Mouse (Mus musculus) embryonic facial prominence, embryonic 13.5 days (tissue): ENCODE data around the gene Clec2l. TPM values are rescaled to one million over a fixed set of nuclear protein-coding genes. Genes with fewer than 3 reads are reported as not detected.
"Not testable (repeated sequence)": the region's sequence is repeated elsewhere in the genome, so short reads cannot be mapped to it uniquely, and the experiment has no call there.

Experiments used
- ATAC-seq: fragments of 200-750 bp; cut with Nextera tagmentation; 2 replicates; pipeline ENCODE4 v1.8.0; 2017; ENCODE audit warnings: low read depth; ENCODE audit not compliant: insufficient number of reproducible peaks, insufficient read depth, low FRiP score, low TSS enrichment
- H3K27ac ChIP-seq: fragments of 300-500 bp; sonication (generic); 2 replicates; pipeline ENCODE4 v1.5.1; 2015; ENCODE audit warnings: moderate library complexity, mild to moderate bottlenecking, inconsistent platforms
- H3K27me3 ChIP-seq: fragments of 300-500 bp; sonication (generic); 2 replicates; pipeline ENCODE4 v1.6.1; 2015; ENCODE audit warnings: mild to moderate bottlenecking, inconsistent platforms
- H3K36me3 ChIP-seq: fragments of 300-500 bp; sonication (generic); 2 replicates; pipeline ENCODE4 v1.6.1; 2015; ENCODE audit warnings: mild to moderate bottlenecking, inconsistent platforms
- H3K4me1 ChIP-seq: fragments of 300-500 bp; sonication (generic); 2 replicates; pipeline ENCODE4 v1.6.1; 2015; ENCODE audit warnings: inconsistent platforms
- H3K4me2 ChIP-seq: fragments of 300-500 bp; sonication (generic); 2 replicates; pipeline ENCODE4 v1.6.1; 2015; ENCODE audit warnings: moderate library complexity, mild to moderate bottlenecking, inconsistent platforms
- H3K4me3 ChIP-seq: fragments of 300-500 bp; sonication (generic); 2 replicates; pipeline ENCODE4 v1.5.1; 2015; ENCODE audit warnings: mild to moderate bottlenecking, inconsistent platforms
- H3K9ac ChIP-seq: fragments of 300-500 bp; sonication (generic); 2 replicates; pipeline ENCODE4 v1.6.1; 2015; ENCODE audit warnings: mild to moderate bottlenecking, inconsistent platforms
- H3K9me3 ChIP-seq: fragments of 300-500 bp; sonication (generic); 2 replicates; pipeline ENCODE4 v1.6.1; 2016; ENCODE audit warnings: inconsistent platforms
- WGBS: fragments of 180-500 bp; shearing (Covaris S2); methylation state at CpG from one replicate; pipeline ENCODE4 v1.1.7; 2015; ENCODE audit warnings: mixed read lengths; 5-methylcytosine and 5-hydroxymethylcytosine counted together
- polyA plus RNA-seq: library from polyadenylated mRNA; unstranded; fragments of >200 nt; fragmentation: Nextera tagmentation; extraction: Ambion mirVana; gene quantifications from 2 replicates; pipeline ENCODE4 v1.2.1, GENCODE M21; 2015

Gene Clec2l
- polyA plus RNA-seq, 1 experiment from 2014 or later = 5.7 TPM

DNA sequence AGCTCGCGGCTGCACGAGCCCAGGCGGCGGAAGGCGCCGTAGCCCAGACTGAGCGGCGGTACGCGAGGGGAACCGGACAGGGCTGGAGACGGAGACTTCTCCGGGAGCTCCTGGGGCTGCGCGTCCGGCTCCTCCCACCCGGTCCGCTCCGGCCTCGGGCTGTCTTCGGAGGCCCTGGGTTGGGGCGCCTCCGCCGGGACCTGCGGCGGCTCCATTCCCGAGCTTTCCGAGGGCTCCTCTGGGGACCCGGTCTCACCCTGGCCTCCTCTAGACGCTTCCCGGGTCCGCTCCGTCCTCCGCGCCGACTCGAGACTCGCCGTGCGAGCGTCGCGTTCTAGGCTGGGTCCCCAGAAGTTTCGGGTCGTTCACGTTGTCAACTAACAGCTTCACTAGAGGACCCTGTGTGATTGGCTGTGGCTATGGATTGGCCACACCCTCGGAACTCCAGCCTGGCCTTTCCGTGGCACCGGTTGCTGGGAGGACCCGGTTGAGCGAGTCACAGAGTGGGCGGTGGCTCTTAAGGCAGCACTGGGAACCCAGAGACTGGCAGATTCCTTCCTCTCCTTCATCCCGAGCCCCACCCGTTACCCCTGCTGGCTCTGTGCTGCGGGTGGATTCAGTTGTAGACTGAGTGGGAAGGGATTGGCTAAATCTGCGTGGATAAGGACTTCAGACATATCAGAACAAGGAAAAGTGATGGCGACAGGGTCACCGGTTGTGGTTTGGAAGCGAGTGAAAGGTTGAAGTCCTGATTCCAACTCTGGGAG, 25.8 kb upstream of the Clec2l start, which contains the start of gene Klrg2:
TSS of gene Klrg2 (minus strand) at position 391 of the 767 bp plus-strand sequence.
- WGBS = 1% methylated on average over 60 of the region's 60 CpGs
- Histone ChIP-seq H3K27ac (no peak within 1 kb of the TSS), H3K36me3 (no peaks in the 10 kb centered on the region), H3K27me3 (peaks cover 90% of the 10 kb centered on the region), H3K4me2 (peak within 1 kb of the TSS; percentile 100), H3K4me1 (peaks cover 29% of the 10 kb centered on the region), H3K9me3 (no peaks in the 10 kb centered on the region), H3K4me3 (peak within 1 kb of the TSS; percentile 59), H3K9ac (peak within 1 kb of the TSS; percentile 68)
- ATAC-seq = peak; percentile 75

GRCm38 (mm10) chr6:38640401-38640800, 22.5 kb upstream of the Clec2l start:
- H3K4me1 ChIP-seq = peaks cover 29% of the 10 kb centered on the region
- no peak for ATAC-seq
- no peaks in the 10 kb centered on the region for H3K9me3 ChIP-seq
- no peaks in the 10 kb centered on the region for H3K36me3 ChIP-seq
- no peak overlapping the region for H3K9ac ChIP-seq
- 67% methylated on average over 11 of the region's 11 CpGs for WGBS
- peaks cover 76% of the 10 kb centered on the region for H3K27me3 ChIP-seq
- H3K4me2 ChIP-seq = no peak overlapping the region
- no peak overlapping the region for H3K27ac ChIP-seq
- no peak overlapping the region for H3K4me3 ChIP-seq

DNA sequence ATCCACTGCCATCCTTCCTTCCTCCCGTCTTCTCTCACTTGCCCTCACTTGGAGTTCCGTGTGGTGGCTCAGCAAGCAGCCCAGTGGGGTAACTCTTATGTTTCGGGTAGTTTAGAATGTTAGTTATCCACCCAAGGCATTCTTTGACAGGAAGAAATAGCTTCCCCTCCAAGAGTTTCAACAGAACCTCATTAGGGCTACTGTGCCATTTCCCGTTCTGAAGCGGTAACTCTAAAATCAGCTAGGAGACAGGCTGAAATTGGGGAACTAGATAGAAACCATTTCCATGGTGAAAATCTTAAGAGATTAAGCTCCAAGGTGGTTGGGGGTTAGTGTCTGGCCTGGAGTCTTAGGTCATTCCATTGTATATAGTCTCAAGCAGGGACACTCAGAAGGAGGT, 21.6 kb upstream of the Clec2l start:
- Histone ChIP-seq H3K4me1 (peaks cover 21% of the 10 kb centered on the region), H3K27ac (no peak overlapping the region), H3K9me3 (no peaks in the 10 kb centered on the region), H3K9ac (no peak overlapping the region), H3K4me2 (no peak overlapping the region), H3K36me3 (no peaks in the 10 kb centered on the region), H3K27me3 (peaks cover 68% of the 10 kb centered on the region), H3K4me3 (no peak overlapping the region)
- 66% methylated on average over 5 of the region's 5 CpGs for WGBS
- ATAC-seq = no peak

DNA sequence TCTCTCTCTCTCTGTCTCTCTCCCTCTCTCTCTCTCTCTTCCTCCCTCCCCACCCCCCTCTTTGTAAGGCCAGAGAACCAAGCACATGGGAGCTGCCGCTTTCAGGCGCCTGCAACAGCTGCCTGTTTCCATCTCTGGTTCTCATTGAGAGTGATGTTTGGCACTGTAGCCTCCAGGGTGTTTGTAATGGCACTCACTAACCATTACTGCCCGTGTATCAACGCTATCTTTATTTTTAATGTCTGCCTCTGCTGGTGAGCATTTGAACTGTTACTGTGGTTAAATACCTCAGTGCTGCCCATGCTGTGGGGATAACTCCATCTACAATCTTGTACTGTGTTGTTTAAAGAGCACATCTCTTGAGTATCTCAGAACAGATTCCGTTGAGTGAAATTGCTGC, 21.2 kb upstream of the Clec2l start:
- no peak overlapping the region for H3K4me2 ChIP-seq
- no peak overlapping the region for H3K27ac ChIP-seq
- peaks cover 64% of the 10 kb centered on the region for H3K27me3 ChIP-seq
- no peak for ATAC-seq
- H3K4me3 ChIP-seq = no peak overlapping the region
- no peaks in the 10 kb centered on the region for H3K9me3 ChIP-seq
- H3K36me3 ChIP-seq = no peaks in the 10 kb centered on the region
- H3K4me1 ChIP-seq = peaks cover 17% of the 10 kb centered on the region
- WGBS = 31% methylated on average over 5 of the region's 5 CpGs
- H3K9ac ChIP-seq = no peak overlapping the region

DNA sequence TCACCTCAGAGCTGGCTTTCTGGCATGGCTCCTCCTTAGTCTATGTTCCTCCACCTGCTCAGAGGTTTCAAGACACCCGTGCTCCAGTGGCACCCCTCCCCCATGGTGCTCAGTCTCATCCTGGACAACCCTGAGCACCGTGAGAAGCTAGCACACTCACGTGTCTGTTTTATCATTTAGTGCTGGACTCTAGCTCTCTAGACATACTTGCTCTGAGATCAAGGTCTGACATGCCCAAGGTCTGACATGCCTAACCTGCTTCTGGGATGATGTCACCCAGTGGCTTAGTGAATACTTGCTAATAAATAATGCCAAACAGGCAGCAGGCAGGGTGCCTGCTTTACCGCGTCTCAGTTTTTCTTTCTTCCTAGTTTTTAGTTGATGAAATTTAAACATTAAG, 20.3 kb upstream of the Clec2l start:
- Histone ChIP-seq H3K9me3 (no peaks in the 10 kb centered on the region), H3K27me3 (peaks cover 54% of the 10 kb centered on the region), H3K4me2 (no peak overlapping the region), H3K27ac (no peak overlapping the region), H3K36me3 (no peaks in the 10 kb centered on the region), H3K4me3 (no peak overlapping the region), H3K4me1 (0 out of 2 replicates have a peak, but pooled peaks cover 8% of the 10 kb centered on the region), H3K9ac (no peak overlapping the region)
- 68% methylated on average over 5 of the region's 5 CpGs for WGBS
- no peak for ATAC-seq

- WGBS = 74% methylated on average over 3 of the region's 3 CpGs
- Histone ChIP-seq H3K4me3 (no peak overlapping the region), H3K36me3 (no peaks in the 10 kb centered on the region), H3K27ac (no peak overlapping the region), H3K9ac (no peak overlapping the region), H3K9me3 (no peaks in the 10 kb centered on the region), H3K4me1 (0 out of 2 replicates have a peak, but pooled peaks cover 8% of the 10 kb centered on the region), H3K4me2 (no peak overlapping the region), H3K27me3 (peaks cover 50% of the 10 kb centered on the region)
- no peak for ATAC-seq
These were observed 19.8 kb upstream of the Clec2l start for GRCm38 (mm10) chr6:38643039-38643438.

DNA sequence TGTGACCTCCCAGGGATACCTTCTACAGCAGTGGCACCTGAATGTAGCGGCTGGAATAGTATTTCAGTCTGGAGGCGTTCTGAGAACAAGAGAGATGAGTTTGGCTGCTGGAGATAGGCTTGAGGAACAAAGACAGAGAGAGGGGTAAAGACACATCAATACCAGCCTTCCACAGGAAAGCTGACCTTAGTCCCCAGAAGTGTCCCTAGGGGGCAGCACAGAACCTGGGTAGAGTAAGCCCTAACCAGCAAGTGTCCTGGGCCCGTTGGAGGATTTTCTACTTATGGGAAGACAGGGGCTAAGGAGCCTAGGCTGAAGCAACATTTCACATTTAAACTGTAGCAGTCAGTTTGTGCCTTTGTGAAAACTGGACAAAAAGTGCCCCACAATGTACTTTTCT, 13.3 kb upstream of the Clec2l start:
- no peak overlapping the region for H3K4me3 ChIP-seq
- H3K9ac ChIP-seq = no peak overlapping the region
- no peaks in the 10 kb centered on the region for H3K36me3 ChIP-seq
- ATAC-seq = no peak
- peaks cover 3% of the 10 kb centered on the region; the same call in 1 of the 2 replicates for H3K27me3 ChIP-seq
- no peaks in the 10 kb centered on the region for H3K4me1 ChIP-seq
- H3K9me3 ChIP-seq = no peaks in the 10 kb centered on the region
- no peak overlapping the region for H3K27ac ChIP-seq
- H3K4me2 ChIP-seq = no peak overlapping the region
- WGBS = 66% methylated on average over 3 of the region's 3 CpGs

DNA sequence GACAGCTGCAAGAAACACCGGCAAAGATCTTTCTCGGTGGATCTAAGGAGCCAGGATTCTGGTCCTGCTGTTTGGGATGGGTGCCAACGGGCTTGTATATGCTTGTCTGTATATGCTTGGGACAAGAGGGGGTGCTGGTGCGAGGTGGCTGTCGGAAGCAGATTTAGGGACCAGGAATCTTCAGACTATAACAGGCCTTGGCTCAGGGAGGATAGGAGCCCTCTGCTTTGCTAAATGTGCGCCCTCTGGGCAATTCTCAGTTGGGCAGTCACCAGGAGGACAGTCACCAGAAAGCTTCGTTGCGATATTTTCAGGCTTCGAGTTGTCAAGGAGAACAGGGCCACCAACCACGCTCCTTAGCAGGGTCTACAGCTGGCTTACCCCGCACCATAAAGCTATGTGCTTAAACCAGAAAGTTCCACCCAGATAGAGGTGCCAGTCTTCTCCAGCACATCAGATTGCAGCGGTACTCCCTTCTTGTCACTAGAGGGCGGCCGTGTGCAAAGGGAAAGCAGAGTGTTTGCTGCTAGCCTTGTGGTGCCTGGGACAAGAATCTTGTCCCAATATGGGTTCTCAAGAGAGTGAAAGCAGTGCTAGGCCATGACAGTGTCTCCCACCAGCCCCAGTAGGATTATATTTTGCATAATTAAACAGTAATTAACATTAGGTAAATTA, 12.5 kb upstream of the Clec2l start:
- Histone ChIP-seq H3K9me3 (no peaks in the 10 kb centered on the region), H3K27ac (no peak overlapping the region), H3K36me3 (no peaks in the 10 kb centered on the region), H3K4me2 (no peak overlapping the region), H3K4me3 (no peak overlapping the region), H3K4me1 (no peaks in the 10 kb centered on the region), H3K27me3 (no peaks in the 10 kb centered on the region), H3K9ac (no peak overlapping the region)
- WGBS = 38% methylated on average over 14 of the region's 14 CpGs
- ATAC-seq = no peak

DNA sequence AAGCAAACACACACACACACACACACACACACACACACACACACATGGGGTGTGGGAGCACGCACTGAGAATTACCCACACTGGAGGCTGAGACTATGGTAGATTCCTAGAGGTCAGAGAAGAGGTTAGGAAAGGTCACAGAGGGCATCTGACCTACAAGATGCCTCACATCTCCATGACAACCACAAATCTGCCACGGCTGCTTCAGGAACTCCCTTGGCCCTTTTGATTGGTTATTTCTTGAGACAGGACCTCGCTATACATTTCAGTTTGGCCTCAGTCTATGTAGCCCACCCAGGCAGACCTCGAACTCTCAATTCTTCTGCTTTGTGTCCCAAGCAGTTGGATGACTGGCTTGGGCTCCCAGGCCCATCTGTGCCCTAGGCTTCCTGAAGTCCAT, 1.2 kb upstream of the Clec2l start:
- Histone ChIP-seq H3K4me2 (no peak overlapping the region), H3K4me1 (peaks cover 7% of the 10 kb centered on the region; the same call in 1 of the 2 replicates), H3K27me3 (peaks cover 33% of the 10 kb centered on the region), H3K9ac (no peak overlapping the region), H3K9me3 (no peaks in the 10 kb centered on the region), H3K4me3 (no peak overlapping the region), H3K36me3 (no peaks in the 10 kb centered on the region), H3K27ac (no peak overlapping the region)
- ATAC-seq = no peak
- WGBS = 30% methylated on average over 4 of the region's 4 CpGs

DNA sequence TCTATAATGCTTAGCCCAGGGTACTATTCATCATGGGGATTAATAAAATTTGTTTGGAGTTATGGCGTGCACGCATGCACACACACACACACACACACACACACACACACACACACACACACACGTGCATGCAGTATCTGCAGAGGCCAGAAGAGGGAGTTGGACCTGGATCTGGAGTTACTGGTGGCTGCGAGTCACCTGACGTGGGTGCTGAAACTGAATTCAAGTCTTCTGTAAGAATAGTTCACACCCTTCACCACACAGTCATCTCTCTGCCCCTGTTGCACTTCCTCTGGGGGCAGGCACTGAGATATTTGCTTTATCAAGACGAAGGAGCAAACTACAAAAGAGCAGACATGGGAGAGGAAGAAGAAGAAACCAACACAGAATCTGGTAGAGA, 6.7 kb downstream of the Clec2l start:
- Histone ChIP-seq H3K4me2 (no peak overlapping the region), H3K27ac (no peak overlapping the region), H3K4me1 (no peaks in the 10 kb centered on the region), H3K27me3 (peaks cover 9% of the 10 kb centered on the region), H3K4me3 (no peak overlapping the region), H3K9ac (no peak overlapping the region), H3K9me3 (no peaks in the 10 kb centered on the region; the same call in 1 of the 2 replicates), H3K36me3 (no peaks in the 10 kb centered on the region)
- WGBS = 64% methylated on average over 6 of the region's 6 CpGs
- ATAC-seq = no peak

- not testable (repeated sequence) for H3K36me3 ChIP-seq, H3K4me3 ChIP-seq, H3K27ac ChIP-seq, H3K4me2 ChIP-seq, H3K4me1 ChIP-seq, H3K9ac ChIP-seq, H3K9me3 ChIP-seq, ATAC-seq, H3K27me3 ChIP-seq
- 71% methylated on average over 1 of the region's 1 CpGs for WGBS
These were observed 7.6 kb downstream of the Clec2l start for GRCm38 (mm10) chr6:38670488-38670887.

DNA sequence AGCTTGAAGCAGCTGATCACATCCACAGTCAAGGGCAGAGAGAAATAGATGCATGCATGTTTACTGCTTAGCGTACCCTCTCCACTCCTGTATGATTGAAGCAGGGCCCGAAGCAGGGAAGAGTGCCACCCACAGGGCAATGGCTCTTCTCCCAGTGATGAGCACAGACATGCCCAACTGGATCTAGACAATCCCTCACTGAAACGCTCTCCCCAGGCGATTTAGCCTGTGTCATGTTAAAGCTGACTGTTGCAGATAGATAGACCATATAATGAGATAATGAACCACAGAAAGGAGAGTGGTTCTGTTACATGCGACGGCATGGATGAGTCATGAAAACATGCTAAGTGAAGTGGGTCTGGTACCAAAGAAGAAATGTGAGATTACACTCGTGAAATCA, 8.4 kb downstream of the Clec2l start:
- no peak overlapping the region for H3K4me3 ChIP-seq
- H3K4me1 ChIP-seq = no peaks in the 10 kb centered on the region
- H3K27ac ChIP-seq = no peak overlapping the region
- H3K27me3 ChIP-seq = no peaks in the 10 kb centered on the region
- H3K36me3 ChIP-seq = no peaks in the 10 kb centered on the region
- ATAC-seq = no peak
- 61% methylated on average over 7 of the region's 7 CpGs for WGBS
- no peak overlapping the region for H3K9ac ChIP-seq
- H3K4me2 ChIP-seq = no peak overlapping the region
- H3K9me3 ChIP-seq = no peaks in the 10 kb centered on the region; the same call in 1 of the 2 replicates
